Mouse (Mus musculus): ENCODE results near the gene Trim15. TPM values are rescaled to one million over a fixed set of nuclear protein-coding genes. Genes with fewer than 3 reads are reported as not detected.
"Not testable (repeated sequence)": the region's sequence is repeated elsewhere in the genome, so short reads cannot be mapped to it uniquely, and the experiment has no call there.

The Trim15 gene
- polyA plus RNA-seq, 1 experiment = not detected

GRCm38 (mm10) chr17:36830470-36830869 is 36.5 kb downstream of the Trim15 start:
- Histone ChIP-seq H3K4me3 (no peak overlapping the region), H3K27me3 (ENCODE audit: control insufficient read depth, insufficient read depth, insufficient read length) (peaks cover 18% of the 10 kb centered on the region), H3K4me2 (ENCODE audit: low read depth) (no peak overlapping the region), H3K79me2 (ENCODE audit: control insufficient read depth, insufficient read depth) (no peaks in the 10 kb centered on the region), H3K36me3 (ENCODE audit: control insufficient read depth, insufficient read depth) (no peaks in the 10 kb centered on the region), H3ac (ENCODE audit: control insufficient read depth, insufficient read length) (no peak overlapping the region)
- TF ChIP-seq TCF3 (IDR thresholded peaks at IDR 0.05; ENCODE audit: insufficient read length, low read depth) (no peak), CEBPB (IDR thresholded peaks at IDR 0.05; ENCODE audit: insufficient read depth, poor library complexity, severe bottlenecking) (no peak), REST (IDR thresholded peaks at IDR 0.05; ENCODE audit: insufficient read depth, insufficient read length) (no peak), POLR2A (IDR thresholded peaks at IDR 0.05; ENCODE audit: insufficient read length, low read depth) (no peak), MAX (IDR thresholded peaks at IDR 0.05; ENCODE audit: low read depth) (no peak), USF1 (IDR thresholded peaks at IDR 0.05; ENCODE audit: low read depth) (no peak), E2F4 (IDR thresholded peaks at IDR 0.05; ENCODE audit: insufficient read depth) (no peak), POLR2AphosphoS2 (IDR thresholded peaks at IDR 0.05; ENCODE audit: insufficient read length, low read depth) (no peak), TCF12 (IDR thresholded peaks at IDR 0.05; ENCODE audit: insufficient read depth, poor library complexity, severe bottlenecking) (no peak), SRF (IDR thresholded peaks at IDR 0.05; ENCODE audit: control insufficient read depth, insufficient read length, low read depth) (no peak), MYOG (IDR thresholded peaks at IDR 0.05; ENCODE audit: control insufficient read depth in 1 of 3, insufficient read depth in 1 of 3, insufficient read length in 2 of 3, low read depth in 2 of 3) (no peak), MYOD1 (IDR thresholded peaks at IDR 0.05; ENCODE audit: control insufficient read depth in 1 of 3, insufficient read length in 2 of 3, low read depth in 2 of 3) (no peak)

DNA sequence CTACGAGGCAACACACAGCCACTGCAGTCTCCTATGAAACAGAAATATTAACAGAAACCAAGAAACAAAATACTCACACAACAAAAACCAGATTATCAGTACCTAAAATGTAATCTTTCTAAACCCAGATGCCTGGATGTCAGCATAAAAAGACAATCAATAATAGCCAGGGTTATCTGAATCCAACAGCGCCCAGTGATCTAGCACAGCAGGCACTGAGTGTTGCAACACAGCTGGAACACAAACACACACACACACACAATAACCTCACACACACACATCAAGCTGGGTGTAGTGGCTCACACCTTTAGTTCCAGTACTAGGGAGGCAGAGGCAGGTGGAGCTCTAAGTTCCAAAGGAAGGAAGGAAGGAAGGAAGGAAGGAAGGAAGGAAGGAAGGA is 38.5 kb downstream of the Trim15 start:
- Histone ChIP-seq H3K36me3 (ENCODE audit: control insufficient read depth, insufficient read depth) (no peaks in the 10 kb centered on the region), H3K27me3 (ENCODE audit: control insufficient read depth, insufficient read depth, insufficient read length) (peaks cover 13% of the 10 kb centered on the region), H3ac (ENCODE audit: control insufficient read depth, insufficient read length) (no peak overlapping the region), H3K4me2 (ENCODE audit: low read depth) (no peak overlapping the region), H3K4me3 (no peak overlapping the region), H3K79me2 (ENCODE audit: control insufficient read depth, insufficient read depth) (no peaks in the 10 kb centered on the region)
- TF ChIP-seq MAX (IDR thresholded peaks at IDR 0.05; ENCODE audit: low read depth) (no peak), TCF12 (IDR thresholded peaks at IDR 0.05; ENCODE audit: insufficient read depth, poor library complexity, severe bottlenecking) (no peak), REST (IDR thresholded peaks at IDR 0.05; ENCODE audit: insufficient read depth, insufficient read length) (no peak), USF1 (IDR thresholded peaks at IDR 0.05; ENCODE audit: low read depth) (no peak), E2F4 (IDR thresholded peaks at IDR 0.05; ENCODE audit: insufficient read depth) (no peak), MYOG (IDR thresholded peaks at IDR 0.05; ENCODE audit: control insufficient read depth in 1 of 3, insufficient read depth in 1 of 3, insufficient read length in 2 of 3, low read depth in 2 of 3) (no peak), POLR2AphosphoS2 (IDR thresholded peaks at IDR 0.05; ENCODE audit: insufficient read length, low read depth) (no peak), CEBPB (IDR thresholded peaks at IDR 0.05; ENCODE audit: insufficient read depth, poor library complexity, severe bottlenecking) (no peak), TCF3 (IDR thresholded peaks at IDR 0.05; ENCODE audit: insufficient read length, low read depth) (no peak), SRF (IDR thresholded peaks at IDR 0.05; ENCODE audit: control insufficient read depth, insufficient read length, low read depth) (no peak), POLR2A (IDR thresholded peaks at IDR 0.05; ENCODE audit: insufficient read length, low read depth) (no peak), MYOD1 (IDR thresholded peaks at IDR 0.05; ENCODE audit: control insufficient read depth in 1 of 3, insufficient read length in 2 of 3, low read depth in 2 of 3) (no peak)

DNA sequence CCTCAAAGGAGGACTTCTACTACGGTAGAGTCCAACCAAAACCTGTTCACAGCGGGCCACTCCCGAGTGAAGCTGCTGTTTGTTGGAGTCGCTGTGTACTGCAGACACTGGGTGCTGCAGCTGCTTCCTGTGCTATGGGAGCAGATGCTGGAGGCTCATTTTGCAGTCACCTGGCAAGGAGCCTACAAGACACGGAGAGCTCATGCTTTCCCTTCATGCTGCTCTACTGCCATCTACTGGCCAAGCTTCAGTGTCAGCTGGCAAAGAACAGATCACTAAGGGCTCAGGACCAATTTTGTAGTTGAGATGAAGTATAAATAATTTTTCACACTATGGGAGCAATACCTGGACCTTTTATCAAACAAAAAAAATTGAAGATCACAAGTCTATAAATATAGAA is 41.0 kb downstream of the Trim15 start:
- Histone ChIP-seq H3K27me3 (ENCODE audit: control insufficient read depth, insufficient read depth, insufficient read length) (peaks cover 13% of the 10 kb centered on the region), H3K4me2 (ENCODE audit: low read depth) (peak overlapping the region; percentile 39)
- H3K4me3 ChIP-seq; H3ac ChIP-seq (ENCODE audit: control insufficient read depth, insufficient read length); H3K36me3 ChIP-seq (ENCODE audit: control insufficient read depth, insufficient read depth); H3K79me2 ChIP-seq (ENCODE audit: control insufficient read depth, insufficient read depth): not testable (repeated sequence)
- TF ChIP-seq MYOD1 (IDR thresholded peaks at IDR 0.05; ENCODE audit: control insufficient read depth in 1 of 3, insufficient read length in 2 of 3, low read depth in 2 of 3) = peak in 2 of 3 experiments; percentile 44 to 52
- peak in 2 of 3 experiments; percentile 13 to 40 for TF ChIP-seq MYOG (IDR thresholded peaks at IDR 0.05; ENCODE audit: control insufficient read depth in 1 of 3, insufficient read depth in 1 of 3, insufficient read length in 2 of 3, low read depth in 2 of 3)

- Histone ChIP-seq H3K4me3 (no peak overlapping the region), H3K4me2 (ENCODE audit: low read depth) (peak overlapping the region; percentile 39), H3K79me2 (ENCODE audit: control insufficient read depth, insufficient read depth) (no peaks in the 10 kb centered on the region), H3K27me3 (ENCODE audit: control insufficient read depth, insufficient read depth, insufficient read length) (peaks cover 13% of the 10 kb centered on the region), H3ac (ENCODE audit: control insufficient read depth, insufficient read length) (no peak overlapping the region), H3K36me3 (ENCODE audit: control insufficient read depth, insufficient read depth) (no peaks in the 10 kb centered on the region)
- TF ChIP-seq TCF3 (IDR thresholded peaks at IDR 0.05; ENCODE audit: insufficient read length, low read depth) (no peak), USF1 (IDR thresholded peaks at IDR 0.05; ENCODE audit: low read depth) (no peak), REST (IDR thresholded peaks at IDR 0.05; ENCODE audit: insufficient read depth, insufficient read length) (no peak), POLR2A (IDR thresholded peaks at IDR 0.05; ENCODE audit: insufficient read length, low read depth) (no peak), E2F4 (IDR thresholded peaks at IDR 0.05; ENCODE audit: insufficient read depth) (no peak), CEBPB (IDR thresholded peaks at IDR 0.05; ENCODE audit: insufficient read depth, poor library complexity, severe bottlenecking) (no peak), TCF12 (IDR thresholded peaks at IDR 0.05; ENCODE audit: insufficient read depth, poor library complexity, severe bottlenecking) (no peak), MYOG (IDR thresholded peaks at IDR 0.05; ENCODE audit: control insufficient read depth in 1 of 3, insufficient read depth in 1 of 3, insufficient read length in 2 of 3, low read depth in 2 of 3) (no peak), MYOD1 (IDR thresholded peaks at IDR 0.05; ENCODE audit: control insufficient read depth in 1 of 3, insufficient read length in 2 of 3, low read depth in 2 of 3) (no peak), MAX (IDR thresholded peaks at IDR 0.05; ENCODE audit: low read depth) (no peak), POLR2AphosphoS2 (IDR thresholded peaks at IDR 0.05; ENCODE audit: insufficient read length, low read depth) (no peak), SRF (IDR thresholded peaks at IDR 0.05; ENCODE audit: control insufficient read depth, insufficient read length, low read depth) (no peak)
Measured at GRCm38 (mm10) chr17:36825525-36825924, 41.5 kb downstream of the Trim15 start.

DNA sequence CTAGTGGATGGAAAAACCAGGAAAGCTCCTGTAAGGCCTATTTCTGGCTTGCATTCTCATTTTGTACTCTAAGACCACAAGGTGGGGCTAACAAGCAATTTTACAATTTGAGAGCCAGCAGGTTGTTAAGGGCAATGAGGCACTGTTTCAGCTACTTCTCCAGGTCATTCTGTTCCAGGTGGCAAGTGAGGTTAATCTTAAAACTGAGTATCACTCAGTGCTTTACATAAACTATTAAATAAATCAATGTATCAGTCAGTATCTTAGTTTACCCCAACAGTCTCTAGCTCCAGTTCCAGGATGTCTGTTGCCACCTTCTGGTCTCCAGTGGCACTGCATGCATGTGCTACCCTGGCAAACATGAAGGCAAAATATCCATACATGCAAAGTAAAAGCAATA is 43.0 kb downstream of the Trim15 start:
- Histone ChIP-seq H3ac (ENCODE audit: control insufficient read depth, insufficient read length) (no peak overlapping the region), H3K4me2 (ENCODE audit: low read depth) (no peak overlapping the region), H3K36me3 (ENCODE audit: control insufficient read depth, insufficient read depth) (no peaks in the 10 kb centered on the region), H3K27me3 (ENCODE audit: control insufficient read depth, insufficient read depth, insufficient read length) (peaks cover 13% of the 10 kb centered on the region), H3K79me2 (ENCODE audit: control insufficient read depth, insufficient read depth) (no peaks in the 10 kb centered on the region), H3K4me3 (no peak overlapping the region)
- TF ChIP-seq USF1 (IDR thresholded peaks at IDR 0.05; ENCODE audit: low read depth) (no peak), CEBPB (IDR thresholded peaks at IDR 0.05; ENCODE audit: insufficient read depth, poor library complexity, severe bottlenecking) (no peak), TCF3 (IDR thresholded peaks at IDR 0.05; ENCODE audit: insufficient read length, low read depth) (no peak), MAX (IDR thresholded peaks at IDR 0.05; ENCODE audit: low read depth) (no peak)
